Mouse (Mus musculus) midbrain, postnatal 0 days (tissue): ENCODE data around the gene Hmgb3. TPM values are rescaled to one million over a fixed set of nuclear protein-coding genes. Genes with fewer than 3 reads are reported as not detected.
A peak's percentile ranks its signal among the peaks of the same experiment; 100 is the strongest.
"Not testable (repeated sequence)": the region's sequence is repeated elsewhere in the genome, so short reads cannot be mapped to it uniquely, and the experiment has no call there.

Experiments used
- ATAC-seq: fragments of 200-750 bp; cut with Nextera tagmentation; 2 replicates; pipeline ENCODE4 v1.8.0; 2017; ENCODE audit warnings: moderate number of reproducible peaks, mild to moderate bottlenecking, moderate TSS enrichment, moderate library complexity; ENCODE audit not compliant: low FRiP score
- DNase-seq: peaks from one replicate; pipeline ENCODE4 v3.0.0-alpha.2; 2015; ENCODE audit warnings: low spot score
- H3K27ac ChIP-seq: fragments of 300-500 bp; sonication (generic); 2 replicates; pipeline ENCODE4 v1.5.1; 2014; ENCODE audit warnings: low read depth, mild to moderate bottlenecking, low read length, mixed read lengths
- H3K27me3 ChIP-seq: fragments of 300-500 bp; sonication (generic); 2 replicates; pipeline ENCODE4 v1.6.1; 2014; ENCODE audit warnings: low read length, control low read depth, mixed read lengths; ENCODE audit not compliant: insufficient read depth
- H3K36me3 ChIP-seq: fragments of 300-500 bp; sonication (generic); 2 replicates; pipeline ENCODE4 v1.6.1; 2014; ENCODE audit warnings: low read length, control low read depth, mixed read lengths; ENCODE audit not compliant: insufficient read depth
- H3K4me1 ChIP-seq: fragments of 300-500 bp; sonication (generic); 2 replicates; pipeline ENCODE4 v1.6.1; 2014; ENCODE audit warnings: mild to moderate bottlenecking, control low read depth, antibody characterized with exemption, low read length, mixed read lengths; ENCODE audit not compliant: insufficient read depth
- H3K4me2 ChIP-seq: fragments of 300-500 bp; sonication (generic); 2 replicates; pipeline ENCODE4 v1.6.1; 2014; ENCODE audit warnings: low read depth, mild to moderate bottlenecking, low read length, mixed read lengths; ENCODE audit not compliant: poor library complexity, severe bottlenecking
- H3K4me3 ChIP-seq: fragments of 300-500 bp; sonication (generic); 2 replicates; pipeline ENCODE4 v1.5.1; 2014; ENCODE audit warnings: low read depth, mild to moderate bottlenecking, low read length, moderate library complexity
- H3K9ac ChIP-seq: fragments of 300-500 bp; sonication (generic); replicated peaks from 2 replicates; pipeline ENCODE4 v1.6.1; 2014; ENCODE audit warnings: mild to moderate bottlenecking, low read length, moderate library complexity, mixed read lengths; ENCODE audit not compliant: poor library complexity, severe bottlenecking
- H3K9me3 ChIP-seq: fragments of 300-500 bp; sonication (generic); 2 replicates; pipeline ENCODE4 v1.6.1; 2016; ENCODE audit warnings: low read length, control low read depth
- CTCF ChIP-seq: IDR thresholded peaks from 2 replicates; pipeline ENCODE4 v1.5.1; 2016; ENCODE audit warnings: antibody characterized with exemption, mild to moderate bottlenecking
- WGBS: fragments of 180-500 bp; shearing (Covaris S2); extraction: QIAGEN DNeasy Blood & Tissue Kit; methylation state at CpG from one replicate; pipeline ENCODE4 v1.1.7; 2014; 5-methylcytosine and 5-hydroxymethylcytosine counted together
- polyA plus RNA-seq: library from polyadenylated mRNA; unstranded; fragments of >200 nt; fragmentation: Nextera tagmentation; extraction: Ambion mirVana; gene quantifications from 2 replicates; pipeline ENCODE4 v1.2.1, GENCODE M21; 2015
- total RNA-seq: library from RNA; depleted of rRNA; stranded (reverse); fragments of >200 nt; gene quantifications from 2 replicates; pipeline ENCODE4 v1.2.3, GENCODE M21; 2014; rRNA removed

Gene Hmgb3
- total RNA-seq (100 and 129 TPM in 2 replicates), polyA plus RNA-seq (429 and 478 TPM in 2 replicates)

DNA sequence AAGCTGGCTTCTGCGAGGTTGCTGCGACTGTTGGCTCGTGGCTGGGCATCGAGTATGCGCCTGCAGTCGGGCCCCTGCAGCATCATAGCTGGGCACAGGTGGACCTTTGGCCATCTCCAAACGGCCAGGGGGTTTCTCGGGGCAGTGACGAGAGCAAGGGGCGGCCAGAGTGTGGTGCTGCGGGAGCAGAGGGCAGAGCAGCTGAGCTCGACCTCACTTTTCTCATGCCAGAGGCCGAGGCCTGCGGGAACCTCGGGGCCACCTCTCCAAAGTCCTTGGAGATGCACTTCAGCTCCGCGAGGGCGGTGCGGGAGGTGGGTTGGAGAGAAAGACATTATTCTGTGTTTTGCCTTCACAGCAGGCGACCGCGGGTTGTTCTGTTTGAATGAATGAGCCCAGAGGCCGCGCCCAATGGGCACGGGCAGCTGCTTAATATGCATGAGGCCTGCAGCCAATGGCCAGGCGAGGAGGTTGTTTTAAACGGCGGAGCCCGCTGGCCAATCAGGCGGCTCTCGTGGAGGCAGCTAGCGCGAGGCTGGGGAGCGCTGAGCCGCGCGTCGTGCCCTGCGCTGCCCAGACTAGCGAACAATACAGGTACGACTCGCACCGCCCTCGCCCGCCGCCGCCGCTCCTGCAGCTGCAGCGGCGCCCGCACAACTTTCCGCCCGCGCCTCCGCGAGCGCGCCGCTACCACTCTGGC lies at the start of gene Hmgb3:
Gene Hmgb3, plus strand, starts transcription at position 504 of the 700 bp plus-strand sequence.
- H3K27me3 ChIP-seq, result no peaks in the 10 kb centered on the region
- 21% methylated on average over 49 of the region's 59 CpGs for WGBS
- H3K36me3 ChIP-seq, result no peaks in the 10 kb centered on the region
- peak; percentile 97 for ATAC-seq
- H3K27ac ChIP-seq, result peak within 1 kb of the TSS; percentile 90
- TF ChIP-seq CTCF, result no peak
- peak within 1 kb of the TSS; percentile 70 for H3K4me2 ChIP-seq
- peak within 1 kb of the TSS; percentile 65 for H3K4me3 ChIP-seq
- H3K9me3 ChIP-seq, result no peaks in the 10 kb centered on the region
- DNase-seq, result peak; percentile 94
- H3K4me1 ChIP-seq, result no peaks in the 10 kb centered on the region
- peak within 1 kb of the TSS; percentile 86 for H3K9ac ChIP-seq

DNA sequence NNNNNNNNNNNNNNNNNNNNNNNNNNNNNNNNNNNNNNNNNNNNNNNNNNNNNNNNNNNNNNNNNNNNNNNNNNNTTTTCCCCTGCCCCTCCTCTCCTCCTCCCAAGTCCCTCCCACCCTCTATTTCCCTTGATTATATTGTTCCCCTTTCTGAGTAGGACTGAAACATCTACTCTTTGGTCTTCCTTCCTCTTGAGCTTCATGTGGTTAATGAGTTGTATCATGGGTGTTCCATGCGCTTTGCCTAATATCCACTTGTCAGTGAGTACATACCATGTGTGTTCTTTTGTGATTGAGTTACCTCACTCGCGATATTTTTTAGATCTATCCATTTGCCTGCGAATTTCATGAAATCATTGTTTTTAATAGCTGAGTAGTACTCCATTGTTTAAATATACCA lies 49.1 kb upstream of the Hmgb3 start:
- 92% methylated on average over 4 of the region's 4 CpGs for WGBS
- H3K27me3 ChIP-seq, H3K9me3 ChIP-seq, H3K9ac ChIP-seq, H3K27ac ChIP-seq, H3K4me3 ChIP-seq, H3K4me2 ChIP-seq, H3K36me3 ChIP-seq, H3K4me1 ChIP-seq, ATAC-seq, DNase-seq: not testable (repeated sequence)

DNA sequence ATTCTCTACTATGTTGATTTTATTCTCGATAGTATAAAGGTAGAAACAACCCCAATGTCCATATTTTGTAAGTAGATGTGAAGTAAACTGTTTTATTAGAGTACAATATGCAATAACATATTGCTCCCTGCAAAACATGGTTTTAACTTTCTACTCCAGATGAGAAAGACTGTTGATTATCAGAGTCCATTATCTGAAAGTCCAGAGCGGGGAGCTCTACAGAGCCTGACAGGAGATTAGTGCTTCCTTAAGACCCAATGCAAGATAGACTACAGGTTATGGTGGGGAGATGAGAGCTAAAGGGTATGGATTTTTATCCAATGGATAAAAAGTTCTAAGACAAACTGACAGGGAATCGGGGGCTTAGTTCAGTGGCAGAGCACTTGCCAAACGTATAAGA lies 36.5 kb upstream of the Hmgb3 start:
- Histone ChIP-seq H3K27ac (no peak overlapping the region), H3K27me3 (no peaks in the 10 kb centered on the region), H3K36me3 (no peaks in the 10 kb centered on the region), H3K4me3 (no peak overlapping the region), H3K4me2 (no peak overlapping the region), H3K9ac (no peak overlapping the region), H3K9me3 (no peaks in the 10 kb centered on the region), H3K4me1 (no peaks in the 10 kb centered on the region)
- DNase-seq (no peak), ATAC-seq (no peak)
- no peak for TF ChIP-seq CTCF
- 79% methylated on average over 4 of the region's 4 CpGs for WGBS

DNA sequence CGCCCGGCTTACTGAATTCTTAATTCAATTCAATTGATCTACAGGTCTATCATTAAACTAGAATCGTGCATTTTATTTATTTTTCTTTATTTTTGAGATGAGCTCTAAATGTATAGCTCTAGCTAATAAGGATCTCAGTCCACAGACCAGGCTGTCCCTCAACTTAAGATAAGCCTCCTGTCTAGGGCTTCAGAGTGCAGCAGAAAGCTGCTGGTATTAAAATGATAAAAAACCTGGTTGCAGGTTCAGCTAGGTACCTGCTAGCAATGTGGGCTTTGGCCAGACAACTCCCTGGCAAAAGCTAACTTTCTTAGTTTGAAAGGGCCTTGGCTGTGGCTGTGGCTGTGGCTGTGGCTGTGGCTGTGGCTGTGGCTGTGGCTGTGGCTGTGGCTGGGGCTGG lies 32.8 kb upstream of the Hmgb3 start:
- H3K27me3 ChIP-seq, result no peaks in the 10 kb centered on the region
- DNase-seq (no peak), ATAC-seq (no peak)
- no peaks in the 10 kb centered on the region for H3K36me3 ChIP-seq
- H3K4me1 ChIP-seq, result no peaks in the 10 kb centered on the region
- no peaks in the 10 kb centered on the region for H3K9me3 ChIP-seq
- H3K27ac ChIP-seq, result no peak overlapping the region
- no peak for TF ChIP-seq CTCF
- no peak overlapping the region for H3K4me2 ChIP-seq
- 82% methylated on average over 3 of the region's 3 CpGs for WGBS
- no peak overlapping the region for H3K4me3 ChIP-seq
- H3K9ac ChIP-seq, result no peak overlapping the region

DNA sequence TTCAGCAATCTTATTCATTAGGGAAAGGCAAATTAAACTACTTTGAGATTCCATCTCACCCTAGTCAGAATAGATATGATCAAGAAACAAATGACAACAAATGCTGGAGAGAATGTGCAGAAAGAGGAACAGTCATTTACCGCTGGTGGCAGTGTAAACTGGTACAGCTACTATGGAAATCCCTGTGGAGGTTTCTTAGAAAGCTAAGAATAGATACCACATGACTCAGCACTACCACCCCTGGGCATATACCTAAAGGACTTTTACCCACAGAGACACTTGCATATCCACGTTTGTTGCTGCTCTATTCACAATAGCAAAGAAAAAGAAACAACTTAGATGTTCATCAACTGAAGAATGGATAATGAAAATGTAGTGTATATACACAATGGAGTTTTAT lies 31.4 kb upstream of the Hmgb3 start:
- Histone ChIP-seq H3K4me1 (no peaks in the 10 kb centered on the region), H3K27ac (no peak overlapping the region), H3K4me2 (no peak overlapping the region), H3K9me3 (no peaks in the 10 kb centered on the region), H3K27me3 (no peaks in the 10 kb centered on the region), H3K4me3 (no peak overlapping the region), H3K36me3 (no peaks in the 10 kb centered on the region), H3K9ac (no peak overlapping the region)
- ATAC-seq (no peak), DNase-seq (peak; percentile 10)
- WGBS, result 49% methylated on average over 2 of the region's 2 CpGs
- TF ChIP-seq CTCF, result no peak

DNA sequence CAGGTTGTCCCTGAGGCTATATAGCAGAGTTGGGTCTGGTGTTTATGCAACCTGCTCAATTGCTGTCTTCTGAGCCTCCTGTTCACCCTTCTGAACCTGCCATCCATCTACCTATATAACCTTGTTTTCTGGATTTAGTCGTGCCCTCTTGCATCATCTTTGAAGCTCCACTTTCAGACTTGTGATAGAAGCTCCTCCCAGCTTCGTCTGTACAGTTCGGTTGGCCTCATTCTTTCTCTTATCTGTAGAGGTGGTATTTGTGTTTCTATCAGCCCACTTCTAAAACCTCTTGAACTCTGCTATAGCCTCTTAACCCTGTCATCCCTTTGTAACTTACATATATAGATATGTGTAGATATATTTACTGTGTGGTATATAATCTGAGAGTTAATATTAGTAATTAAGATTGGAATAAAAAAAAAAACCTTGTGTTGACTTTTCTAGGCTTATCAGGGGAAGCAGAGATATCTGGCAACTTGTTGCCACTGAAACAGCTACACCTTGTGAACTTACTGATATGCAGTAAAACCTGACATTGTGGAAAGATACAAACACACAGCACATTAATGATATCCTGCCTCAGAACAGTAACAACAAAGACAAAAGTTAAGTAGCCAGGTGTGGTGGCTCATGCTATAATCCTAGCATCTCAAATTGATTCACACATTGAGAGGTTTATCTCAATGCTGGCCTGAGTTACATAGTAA lies 30.0 kb upstream of the Hmgb3 start:
- no peak for DNase-seq
- Histone ChIP-seq H3K9me3 (no peaks in the 10 kb centered on the region), H3K4me1 (no peaks in the 10 kb centered on the region), H3K36me3 (no peaks in the 10 kb centered on the region), H3K4me3 (no peak overlapping the region), H3K27ac (no peak overlapping the region), H3K4me2 (no peak overlapping the region), H3K9ac (no peak overlapping the region), H3K27me3 (no peaks in the 10 kb centered on the region)
- 75% methylated on average over 3 of the region's 3 CpGs for WGBS
- no peak for ATAC-seq
- TF ChIP-seq CTCF, result no peak
